Mouse (Mus musculus) naive thymus-derived CD4-positive, alpha-beta T cell, adult 2 months (primary cell): ENCODE results near the gene Arhgef17.

Experiments used
- DNase-seq: peaks from one replicate; pipeline ENCODE4 v3.0.0-alpha.2; 2011; ENCODE audit warnings: low read depth

The Arhgef17 gene

GRCm38 (mm10) chr7:100931926-100932480, at the start of gene Arhgef17:
Gene Arhgef17 (minus strand): TSS chr7:100932107.
- peak; percentile 47 for DNase-seq

DNA sequence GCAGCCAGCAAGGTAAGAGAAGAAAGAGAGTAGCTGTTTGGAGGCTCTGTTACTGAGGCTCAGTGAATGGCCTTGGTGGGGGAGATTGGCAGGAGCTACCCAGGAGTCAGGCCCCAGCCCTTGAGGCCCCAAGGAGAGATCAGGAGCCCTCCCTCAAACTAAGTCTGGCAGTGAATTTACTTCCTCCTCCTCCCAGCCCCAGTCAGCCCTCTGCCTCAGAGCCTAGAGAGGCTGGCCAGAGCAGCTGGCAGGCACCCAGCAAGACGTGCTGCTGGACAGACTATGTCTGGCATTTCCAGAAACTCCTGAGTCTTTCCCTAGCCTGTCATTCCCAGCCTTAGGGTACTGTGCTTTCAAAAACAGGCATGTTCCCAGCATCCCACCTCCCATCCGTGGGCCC, 47.3 kb upstream of the Arhgef17 start:
- no peak for DNase-seq

GRCm38 (mm10) chr7:100978171-100978570, 46.3 kb upstream of the Arhgef17 start:
- no peak for DNase-seq

DNA sequence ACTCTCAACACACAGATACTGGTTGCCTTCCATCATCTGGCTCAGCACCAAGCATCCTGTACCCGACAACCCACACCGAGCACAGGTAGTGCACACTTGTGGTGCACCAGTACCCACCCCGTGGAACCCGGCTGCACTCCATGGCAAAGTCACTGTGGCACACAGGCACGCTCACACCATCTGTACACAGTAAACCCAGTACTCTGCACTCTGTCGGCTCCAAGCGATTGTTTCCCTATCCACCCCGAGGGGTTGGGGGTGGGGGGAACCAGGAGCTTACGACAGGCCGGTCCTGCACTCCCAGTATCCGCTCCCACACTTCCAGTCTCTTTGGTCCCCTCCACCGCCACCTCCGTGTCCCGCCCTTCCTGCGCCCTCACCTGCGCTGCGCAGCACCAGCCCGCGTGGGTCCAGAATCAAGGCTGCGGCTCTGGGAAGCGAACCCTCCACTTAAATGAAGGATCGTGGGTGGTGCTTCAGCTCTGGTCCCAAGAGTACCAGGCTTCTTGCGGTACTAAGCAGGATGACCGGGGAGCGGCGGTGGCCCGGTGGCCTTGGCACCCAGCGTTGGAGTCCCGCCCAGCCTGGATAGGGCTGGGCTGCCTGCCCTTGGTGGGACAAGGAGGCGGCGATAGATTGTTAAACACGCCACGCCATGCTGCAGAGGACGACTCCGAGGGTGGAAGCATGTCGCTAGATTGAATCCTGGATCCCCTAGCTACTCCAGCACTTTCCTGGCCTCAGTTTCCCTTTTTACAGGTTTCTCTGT, 42.4 kb upstream of the Arhgef17 start, which contains the start of gene P2ry6:
Gene P2ry6, minus strand, starts transcription at position 515 of the 769 bp plus-strand sequence.
- no peak for DNase-seq

DNA sequence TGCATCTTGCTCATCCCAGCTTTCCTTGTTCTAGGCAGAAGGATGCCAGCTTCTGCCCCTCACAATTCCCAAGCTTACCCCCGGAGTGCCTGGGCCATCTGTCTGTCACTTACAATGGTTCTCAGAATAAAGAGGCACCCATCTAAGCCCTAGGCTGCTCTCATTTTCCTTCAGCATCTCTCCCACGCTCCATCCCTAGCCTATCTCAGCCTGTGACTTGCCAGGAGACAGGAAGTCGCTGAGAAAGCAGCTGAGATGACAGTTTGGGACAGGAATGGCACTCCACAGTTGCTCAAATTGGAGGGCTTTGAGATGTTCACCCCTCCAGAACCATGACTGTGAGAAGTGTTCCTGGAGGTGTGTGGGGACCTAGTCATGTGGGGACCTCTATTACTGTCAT, 41.0 kb upstream of the Arhgef17 start:
- DNase-seq: no peak

- DNase-seq: no peak
Observed at GRCm38 (mm10) chr7:100968874-100969659, 37.2 kb upstream of the Arhgef17 start.

- no peak for DNase-seq
Observed at GRCm38 (mm10) chr7:100968376-100968775, 36.5 kb upstream of the Arhgef17 start.

- no peak for DNase-seq
Observed at GRCm38 (mm10) chr7:100967850-100968249, 35.9 kb upstream of the Arhgef17 start.

- no peak for DNase-seq
Observed at GRCm38 (mm10) chr7:100966014-100966413, 34.1 kb upstream of the Arhgef17 start.

DNA sequence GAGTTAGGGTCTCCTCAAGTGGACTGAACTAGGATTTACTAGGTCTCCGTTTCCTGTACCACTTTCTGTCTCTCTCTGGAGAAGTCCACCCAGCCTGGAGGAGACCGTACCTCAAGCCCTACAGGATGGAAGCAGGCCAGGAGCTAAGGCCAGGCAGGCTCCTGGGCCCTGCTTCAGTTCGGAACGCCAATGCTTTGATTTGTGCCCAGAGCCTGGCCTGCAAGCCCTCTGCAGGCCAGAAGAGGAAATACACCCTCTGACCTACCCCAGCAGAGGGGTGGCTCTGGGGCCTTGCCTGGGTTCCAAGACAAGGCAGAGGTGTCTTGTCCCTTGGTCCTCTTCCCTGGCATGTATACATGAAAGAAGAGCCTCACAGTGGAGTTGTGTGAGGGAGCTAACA, 33.2 kb upstream of the Arhgef17 start:
- peak; percentile 54 for DNase-seq

DNA sequence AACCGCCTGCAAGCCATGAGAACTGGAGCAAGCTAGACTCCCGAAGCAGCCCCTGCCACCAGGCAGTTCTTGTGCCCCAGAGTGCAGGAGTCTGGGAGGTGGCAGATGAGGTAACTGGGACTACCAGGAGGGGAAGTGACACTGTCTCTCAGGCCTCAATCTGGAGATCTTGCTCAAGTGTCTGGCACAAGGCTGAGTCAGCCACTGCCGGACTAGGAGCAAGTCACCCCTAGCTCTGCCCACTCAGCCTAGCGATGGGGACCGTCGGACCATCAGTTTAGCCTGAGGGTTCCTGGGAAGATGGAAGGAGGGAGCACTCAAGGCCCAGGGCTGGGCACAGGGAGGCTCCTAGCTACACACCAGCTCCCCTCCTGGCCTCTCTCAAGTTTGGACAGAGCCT, 32.3 kb upstream of the Arhgef17 start:
- no peak for DNase-seq

DNA sequence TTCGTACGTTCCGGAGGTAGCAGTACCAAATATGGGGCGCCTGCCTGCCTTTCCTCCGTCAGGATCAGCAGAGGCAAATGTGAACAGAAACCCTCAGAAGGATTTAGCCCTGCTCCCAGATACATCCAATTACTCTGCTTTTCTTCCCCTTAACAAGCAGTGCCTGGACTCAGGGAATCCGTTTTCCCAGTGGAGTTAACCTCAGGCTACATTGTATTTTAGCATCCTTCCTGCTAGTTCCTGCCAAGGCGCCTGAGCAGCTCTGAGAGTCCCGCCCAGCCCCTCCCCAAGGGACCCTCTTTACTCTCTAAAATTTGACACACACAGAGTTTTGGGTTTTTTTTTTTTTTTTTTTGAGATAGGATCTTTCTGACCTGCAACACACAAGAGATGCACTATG, 31.5 kb upstream of the Arhgef17 start:
- DNase-seq: no peak

DNA sequence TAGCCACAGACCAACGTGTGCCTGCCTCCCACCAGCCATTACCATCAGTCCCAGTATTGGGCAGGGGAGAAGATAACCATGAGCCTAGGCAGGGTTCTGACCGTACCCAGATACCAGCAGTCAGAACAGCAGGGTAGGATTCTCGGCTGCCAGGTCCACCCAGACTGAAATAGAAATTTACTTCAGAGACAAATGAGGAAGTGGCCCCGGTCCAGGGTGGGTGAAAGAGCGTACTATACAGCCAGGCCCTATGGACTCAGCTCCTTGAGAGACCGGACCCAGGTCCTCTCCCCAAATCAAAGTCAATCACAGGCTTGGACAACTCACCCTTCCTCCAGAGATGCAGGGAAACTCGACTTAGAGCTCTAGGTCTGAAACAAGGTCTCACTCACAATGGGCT, 29.2 kb upstream of the Arhgef17 start:
- no peak for DNase-seq

GRCm38 (mm10) chr7:100960462-100960861, 28.6 kb upstream of the Arhgef17 start:
- DNase-seq: no peak

DNA sequence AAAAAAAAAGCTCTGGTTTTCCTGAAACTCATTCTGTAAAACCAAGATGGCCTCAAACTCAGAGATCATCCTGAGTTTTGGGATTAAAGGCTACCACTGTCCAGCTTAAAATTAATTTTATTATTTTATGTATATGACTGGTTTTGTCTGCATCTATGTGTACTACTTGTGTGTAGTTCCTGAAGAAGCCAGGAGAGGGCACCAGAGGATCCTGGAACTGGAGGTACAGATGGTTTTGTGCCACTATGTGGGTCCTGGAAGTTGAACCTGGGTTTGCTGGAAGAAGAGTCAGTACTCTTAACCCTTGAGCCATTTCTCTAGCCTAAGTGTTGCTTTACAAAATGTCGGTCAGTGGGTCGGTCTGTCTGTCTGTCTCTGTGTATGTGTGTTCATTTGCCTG, 26.5 kb upstream of the Arhgef17 start:
- DNase-seq: peak; percentile 23

DNA sequence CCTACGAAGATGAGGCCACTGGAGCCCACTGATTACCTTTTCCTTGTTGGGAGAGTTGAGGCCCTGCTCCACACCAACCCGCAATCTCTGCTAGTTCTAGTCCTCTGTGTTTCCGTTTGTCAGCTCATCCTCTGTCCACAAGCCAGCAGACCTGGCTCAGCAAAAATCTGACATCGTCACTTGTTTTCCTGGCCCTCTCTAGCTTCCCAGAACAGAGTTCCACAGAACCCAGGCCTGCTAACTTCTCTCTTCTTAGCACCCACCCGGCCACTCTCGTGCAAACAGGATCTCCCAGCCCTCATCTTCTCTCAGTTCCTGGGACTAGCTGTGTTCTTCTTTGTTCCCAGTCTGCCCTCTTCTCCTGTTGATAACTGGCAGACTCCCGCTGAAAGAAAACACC, 20.8 kb upstream of the Arhgef17 start:
- no peak for DNase-seq

DNA sequence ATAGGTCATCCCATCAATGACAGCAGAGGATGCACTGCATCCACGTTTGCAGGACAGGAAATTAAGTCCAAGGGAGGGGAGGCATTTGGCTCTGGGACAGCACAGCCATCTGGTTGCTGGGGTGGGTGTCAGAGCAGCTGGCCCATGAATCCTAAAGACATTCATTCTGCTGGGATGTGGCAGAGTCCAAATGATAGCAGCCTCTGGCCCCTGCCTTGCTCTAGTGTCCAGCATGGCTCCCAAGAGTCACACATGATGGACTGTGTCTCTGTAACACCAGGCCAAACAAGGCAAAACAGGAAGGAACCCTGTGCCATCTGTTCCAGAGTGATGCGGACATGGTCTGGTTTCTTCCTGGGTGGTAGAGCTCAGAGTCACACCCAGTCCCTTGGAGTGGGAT, 20.0 kb upstream of the Arhgef17 start:
- DNase-seq: no peak

- peak; percentile 30 for DNase-seq
Observed at GRCm38 (mm10) chr7:100950481-100951010, 18.6 kb upstream of the Arhgef17 start.

DNA sequence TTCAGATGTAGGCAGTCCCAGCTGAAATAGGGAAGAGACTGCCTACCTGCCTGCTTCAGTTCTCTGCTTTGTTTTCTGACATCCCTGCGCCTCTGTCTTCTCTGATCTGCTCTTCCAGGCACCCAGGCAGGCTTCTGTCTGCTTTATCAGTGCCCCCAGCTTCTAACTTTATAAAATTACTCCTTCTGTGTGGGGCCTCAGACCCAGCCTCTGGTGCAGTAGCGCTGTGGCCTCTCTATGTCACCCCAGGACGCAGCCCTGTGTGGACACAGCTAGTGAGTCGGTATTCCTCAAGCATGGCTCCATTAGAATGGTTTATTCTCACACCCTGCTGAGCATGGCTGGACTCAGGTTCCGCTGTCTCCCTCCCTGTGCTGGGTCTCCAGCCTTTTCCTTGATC, 18.1 kb upstream of the Arhgef17 start:
- DNase-seq: no peak

DNA sequence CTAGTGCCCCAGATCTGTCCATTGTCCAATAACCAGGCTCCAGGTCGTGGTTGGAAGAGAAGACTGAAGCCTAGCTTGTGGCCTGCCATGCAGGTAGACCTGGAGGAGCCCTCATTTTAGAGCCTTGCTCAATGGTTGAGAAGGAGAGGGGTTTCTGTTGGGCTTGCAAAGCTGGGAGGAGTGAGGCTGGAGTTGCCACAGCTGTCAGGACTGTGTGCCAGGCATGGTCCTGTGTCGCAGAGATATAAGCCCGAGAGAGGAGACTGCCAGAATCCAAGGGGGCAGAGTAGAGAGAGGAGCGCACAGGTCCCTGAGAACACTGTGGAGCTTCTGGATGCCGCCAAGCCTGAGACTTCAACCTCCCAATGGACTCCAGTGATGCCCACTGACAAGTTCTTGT, 12.8 kb upstream of the Arhgef17 start:
- DNase-seq: no peak

- DNase-seq: no peak
Observed at GRCm38 (mm10) chr7:100944306-100944705, 12.4 kb upstream of the Arhgef17 start.

GRCm38 (mm10) chr7:100942789-100943615, 11.1 kb upstream of the Arhgef17 start:
- peak; percentile 57 for DNase-seq
